Mouse (Mus musculus) neural tube, embryonic 13.5 days (tissue): ENCODE results near the gene Kansl1. TPM values are rescaled to one million over a fixed set of nuclear protein-coding genes. Genes with fewer than 3 reads are reported as not detected.

ENCODE experiments used
- ATAC-seq: fragments of 200-750 bp; cut with Nextera tagmentation; 2 replicates; pipeline ENCODE4 v1.8.0; 2017; ENCODE audit warnings: low read depth, mild to moderate bottlenecking, moderate TSS enrichment, moderate library complexity
- H3K27ac ChIP-seq: fragments of 300-500 bp; sonication (generic); replicated peaks from 2 replicates; pipeline ENCODE4 v1.5.1; 2015; ENCODE audit warnings: moderate library complexity, mild to moderate bottlenecking, inconsistent platforms
- H3K27me3 ChIP-seq: fragments of 300-500 bp; sonication (generic); 2 replicates; pipeline ENCODE4 v1.6.1; 2015; ENCODE audit warnings: mild to moderate bottlenecking, inconsistent platforms
- H3K36me3 ChIP-seq: fragments of 300-500 bp; sonication (generic); 2 replicates; pipeline ENCODE4 v1.6.1; 2015; ENCODE audit warnings: mild to moderate bottlenecking, inconsistent platforms
- H3K4me1 ChIP-seq: fragments of 300-500 bp; sonication (generic); replicated peaks from 2 replicates; pipeline ENCODE4 v1.6.1; 2015; ENCODE audit warnings: inconsistent platforms
- H3K4me2 ChIP-seq: fragments of 300-500 bp; sonication (generic); 2 replicates; pipeline ENCODE4 v1.6.1; 2015; ENCODE audit warnings: inconsistent platforms, mild to moderate bottlenecking, moderate library complexity
- H3K4me3 ChIP-seq: fragments of 300-500 bp; sonication (generic); 2 replicates; pipeline ENCODE4 v1.5.1; 2015; ENCODE audit warnings: mild to moderate bottlenecking, inconsistent platforms
- H3K9ac ChIP-seq: fragments of 300-500 bp; sonication (generic); 2 replicates; pipeline ENCODE4 v1.6.1; 2015; ENCODE audit warnings: moderate library complexity, mild to moderate bottlenecking, inconsistent platforms
- H3K9me3 ChIP-seq: fragments of 300-500 bp; sonication (generic); 2 replicates; pipeline ENCODE4 v1.6.1; 2016; ENCODE audit warnings: inconsistent platforms
- WGBS: fragments of 180-500 bp; shearing (Covaris S2); methylation state at CpG from one replicate; pipeline ENCODE4 v1.1.7; 2015; 5-methylcytosine and 5-hydroxymethylcytosine counted together
- microRNA-seq: library from miRNA; unstranded; fragments of <30 nt; microRNA quantifications from one replicate; pipeline ENCODE4, GENCODE M21; 2016
- polyA plus RNA-seq: library from polyadenylated mRNA; unstranded; fragments of >200 nt; fragmentation: Nextera tagmentation; extraction: Ambion mirVana; gene quantifications from 2 replicates; pipeline ENCODE4 v1.2.1, GENCODE M21; 2015

The Kansl1 gene
- polyA plus RNA-seq, 1 experiment from 2014 or later = 28.9 TPM

DNA sequence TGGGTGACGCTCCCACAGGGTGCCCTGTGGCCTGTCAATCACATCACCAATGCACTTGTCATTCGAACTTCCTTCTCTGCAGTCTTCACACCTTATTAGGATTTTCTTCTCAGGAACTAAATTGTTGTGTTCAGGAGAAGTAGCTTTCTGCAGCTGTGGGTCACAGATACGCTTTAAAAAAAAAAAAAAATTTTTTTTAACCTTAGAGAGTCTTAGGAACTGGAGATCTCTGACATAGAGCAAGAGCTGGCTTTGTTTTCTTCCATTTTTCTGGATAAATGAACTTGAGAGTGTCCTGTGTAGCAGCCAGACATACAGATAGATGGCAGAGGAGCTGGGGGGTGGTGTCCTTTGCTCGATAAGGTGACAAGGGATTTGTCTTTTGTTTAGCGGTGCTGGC, 173.5 kb downstream of the Kansl1 start:
- Histone ChIP-seq H3K27me3 (no peaks in the 10 kb centered on the region), H3K27ac (0 out of 2 replicates have a peak overlapping the region, but pooled peaks have one; percentile 5), H3K9ac (no peak overlapping the region), H3K4me2 (no peak overlapping the region), H3K9me3 (no peaks in the 10 kb centered on the region), H3K36me3 (peaks cover 68% of the 10 kb centered on the region), H3K4me3 (no peak overlapping the region), H3K4me1 (peaks cover 7% of the 10 kb centered on the region; the same call in 1 of the 2 replicates)
- ATAC-seq = no peak
- WGBS = 60% methylated on average over 5 of the region's 5 CpGs

DNA sequence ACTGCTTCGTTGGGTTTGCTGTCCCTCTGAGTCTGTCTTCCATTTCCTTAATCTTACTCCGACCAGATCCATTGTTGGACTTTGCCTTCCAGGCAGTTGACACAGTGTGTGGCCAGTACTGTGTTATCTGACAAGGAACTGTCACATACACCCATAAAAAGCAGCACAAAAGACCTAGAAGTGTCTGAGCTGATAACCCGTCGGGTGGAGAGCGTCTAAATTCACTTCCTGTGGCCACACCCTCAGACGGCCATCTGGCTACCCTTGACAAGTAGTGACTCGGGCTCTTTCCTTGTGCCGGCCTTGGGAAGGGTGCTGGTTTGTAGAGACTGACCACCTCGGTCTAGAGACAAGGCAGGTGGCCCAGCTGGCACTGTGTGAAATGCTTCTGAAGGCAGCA, 175.4 kb downstream of the Kansl1 start:
- 71% methylated on average over 9 of the region's 9 CpGs for WGBS
- Histone ChIP-seq H3K36me3 (peaks cover 55% of the 10 kb centered on the region), H3K27ac (no peak overlapping the region), H3K27me3 (no peaks in the 10 kb centered on the region), H3K9me3 (no peaks in the 10 kb centered on the region), H3K4me3 (no peak overlapping the region), H3K4me1 (peaks cover 15% of the 10 kb centered on the region), H3K9ac (no peak overlapping the region), H3K4me2 (no peak overlapping the region)
- no peak for ATAC-seq

DNA sequence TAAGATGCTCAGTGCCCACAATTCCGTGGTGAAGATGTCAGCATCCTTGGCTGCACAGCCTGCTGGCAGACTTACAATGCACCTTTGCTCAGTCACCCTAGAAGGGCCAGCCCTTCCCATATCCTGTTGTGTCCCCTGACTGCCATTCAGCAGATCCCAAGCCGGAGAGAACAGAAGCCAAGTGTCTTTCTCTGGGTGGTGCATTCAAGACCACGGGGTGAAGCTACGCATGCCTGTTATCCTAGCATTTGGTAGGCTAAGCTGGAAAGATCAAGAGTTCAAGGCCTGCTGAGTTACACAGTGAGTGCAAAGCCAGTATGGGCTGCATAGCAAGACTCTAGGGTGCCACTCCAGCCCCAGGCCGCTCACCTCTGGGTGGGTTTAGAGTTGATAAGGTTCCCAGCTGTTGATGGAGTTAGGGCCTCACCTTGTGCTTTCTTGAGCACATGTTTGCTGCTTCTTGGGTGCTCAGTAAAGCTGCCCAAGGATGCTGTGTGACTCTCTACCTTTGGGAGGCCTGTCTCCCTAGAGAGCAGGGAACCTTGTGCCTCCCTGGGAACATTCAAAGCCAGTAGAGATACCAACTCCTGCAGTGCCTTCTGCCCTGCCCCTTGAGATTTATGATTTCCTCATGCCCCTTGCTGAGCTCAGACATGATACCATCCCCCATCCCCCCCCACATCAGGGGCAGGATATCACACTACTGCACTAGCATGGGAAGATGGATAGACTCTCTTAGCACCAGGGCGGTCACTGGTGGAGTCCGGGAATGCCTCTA, 176.0 kb downstream of the Kansl1 start:
- no peaks in the 10 kb centered on the region for H3K27me3 ChIP-seq
- H3K4me3 ChIP-seq = no peak overlapping the region
- peaks cover 60% of the 10 kb centered on the region for H3K36me3 ChIP-seq
- H3K4me2 ChIP-seq = no peak overlapping the region
- H3K4me1 ChIP-seq = peaks cover 15% of the 10 kb centered on the region
- ATAC-seq = no peak
- H3K9me3 ChIP-seq = no peaks in the 10 kb centered on the region
- H3K9ac ChIP-seq = no peak overlapping the region
- WGBS = 82% methylated on average over 7 of the region's 7 CpGs
- no peak overlapping the region for H3K27ac ChIP-seq

DNA sequence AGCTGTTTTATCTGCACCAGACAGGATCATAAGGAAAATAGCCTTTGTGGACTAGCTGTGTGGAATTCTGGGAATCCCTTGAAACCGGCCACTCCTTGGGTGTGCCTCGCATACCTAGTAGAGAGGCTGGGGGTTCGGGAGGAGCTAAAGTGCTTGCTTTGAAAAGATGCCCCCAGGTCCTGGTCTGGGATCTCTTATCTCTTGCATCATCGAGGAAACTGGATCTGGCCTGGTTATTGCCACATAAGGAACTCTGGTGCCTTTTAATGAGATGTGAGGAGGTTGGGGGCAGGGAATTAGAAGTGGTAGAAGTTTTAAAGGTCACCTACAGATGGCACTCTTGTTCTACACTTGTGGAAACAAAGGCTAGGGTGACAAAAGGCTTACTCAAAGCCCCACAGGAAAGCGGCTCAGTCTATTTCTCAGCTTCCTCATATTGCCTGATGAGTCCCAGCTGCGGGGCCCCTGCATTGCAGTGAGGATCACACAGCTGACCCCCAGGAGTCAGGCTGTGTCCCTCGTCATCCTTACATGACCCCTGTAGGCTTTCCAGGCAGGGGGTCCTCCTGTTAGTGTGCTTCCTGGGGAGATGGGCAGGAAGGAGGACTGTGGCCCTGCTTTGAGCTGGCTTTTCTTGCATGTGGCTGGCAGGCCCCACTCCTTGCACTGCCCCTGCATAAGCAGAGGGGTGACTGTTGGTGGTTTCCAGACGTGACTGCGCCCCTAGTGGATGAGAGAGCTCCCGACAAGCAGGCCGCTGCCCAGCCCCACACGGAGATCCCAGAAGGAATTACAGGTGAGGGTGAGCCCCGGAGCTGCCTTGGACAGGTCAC, 179.2 kb downstream of the Kansl1 start:
- Histone ChIP-seq H3K36me3 (peaks cover 70% of the 10 kb centered on the region), H3K9ac (no peak overlapping the region), H3K4me1 (peaks cover 8% of the 10 kb centered on the region; the same call in 1 of the 2 replicates), H3K4me3 (no peak overlapping the region), H3K27ac (0 out of 2 replicates have a peak overlapping the region, but pooled peaks have one; percentile 50), H3K4me2 (no peak overlapping the region), H3K27me3 (no peaks in the 10 kb centered on the region), H3K9me3 (no peaks in the 10 kb centered on the region)
- 25% methylated on average over 13 of the region's 13 CpGs for WGBS
- peak; percentile 45 for ATAC-seq

DNA sequence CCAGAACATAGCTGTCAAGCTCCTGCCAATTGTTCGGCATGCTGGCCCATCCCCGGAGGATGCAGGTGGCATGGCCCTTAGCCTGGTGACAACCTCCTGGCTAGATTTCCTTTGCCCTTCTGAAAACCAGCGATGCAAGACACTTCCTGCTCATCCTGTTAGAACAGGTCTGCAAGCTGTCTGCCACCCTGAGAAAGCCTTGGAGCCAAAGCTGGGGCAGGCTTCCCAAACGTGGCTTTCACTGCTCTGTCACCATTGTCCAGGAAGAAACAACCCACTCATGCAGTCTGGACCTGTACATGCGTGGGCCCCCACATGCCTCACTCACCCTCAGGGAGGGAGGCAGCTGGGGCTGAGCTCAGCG, 179.8 kb downstream of the Kansl1 start:
- Histone ChIP-seq H3K27ac (no peak overlapping the region), H3K9ac (no peak overlapping the region), H3K27me3 (no peaks in the 10 kb centered on the region), H3K9me3 (no peaks in the 10 kb centered on the region), H3K4me3 (no peak overlapping the region), H3K4me1 (peaks cover 8% of the 10 kb centered on the region; the same call in 1 of the 2 replicates), H3K4me2 (no peak overlapping the region), H3K36me3 (peaks cover 72% of the 10 kb centered on the region)
- no peak for ATAC-seq
- WGBS = 55% methylated on average over 6 of the region's 6 CpGs

DNA sequence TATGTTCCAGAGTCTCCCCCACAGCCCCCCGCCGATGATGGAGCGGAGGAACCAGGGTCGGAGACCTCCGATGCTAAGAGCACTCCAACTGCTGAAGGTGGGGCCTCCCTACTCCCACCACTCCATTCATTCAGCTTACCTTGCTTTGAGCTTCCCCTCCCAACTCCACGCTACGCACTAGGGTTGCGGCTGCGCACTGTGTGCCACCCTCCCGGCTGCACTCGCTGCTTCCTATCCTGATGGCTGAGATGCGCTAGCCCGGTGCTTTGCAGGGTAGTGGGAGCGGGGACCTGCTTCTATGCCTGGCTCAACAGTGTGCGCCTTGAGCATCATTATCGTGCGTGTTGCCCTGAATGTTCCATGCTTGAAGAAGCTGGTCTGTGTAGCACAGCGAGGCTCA, 181.5 kb downstream of the Kansl1 start:
- no peak for ATAC-seq
- no peaks in the 10 kb centered on the region for H3K27me3 ChIP-seq
- 94% methylated on average over 18 of the region's 18 CpGs for WGBS
- H3K9ac ChIP-seq = no peak overlapping the region
- no peak overlapping the region for H3K4me3 ChIP-seq
- peaks cover 72% of the 10 kb centered on the region for H3K36me3 ChIP-seq
- H3K9me3 ChIP-seq = no peaks in the 10 kb centered on the region
- H3K27ac ChIP-seq = no peak overlapping the region
- peaks cover 8% of the 10 kb centered on the region; the same call in 1 of the 2 replicates for H3K4me1 ChIP-seq
- H3K4me2 ChIP-seq = no peak overlapping the region

Small RNA genes within 50 kb of the gene (microRNA-seq; reads per million reads assigned to microRNA genes)
- not detected for gene Gm47315

Other genes starting within 250 kb of the Kansl1 start
- gene Mapt, start 237.5 kb downstream of the Kansl1 start, polyA plus RNA-seq = 665 and 688 TPM in 2 replicates
- 40.6 and 47.2 TPM in 2 replicates for gene Cdc27, start 81.8 kb upstream of the Kansl1 start, polyA plus RNA-seq
- 8.5 and 20.8 TPM in 2 replicates for gene Myl4, start 81.8 kb upstream of the Kansl1 start, polyA plus RNA-seq
- 2.9 and 3.1 TPM in 2 replicates for gene Itgb3, start 139.1 kb upstream of the Kansl1 start, polyA plus RNA-seq
- 0.03 TPM in 1 of 2 replicates, not detected in the other for gene Gm11639, start 216.8 kb upstream of the Kansl1 start, polyA plus RNA-seq